Mouse (Mus musculus): ENCODE results near the gene Gm17662.

The Gm17662 gene

DNA sequence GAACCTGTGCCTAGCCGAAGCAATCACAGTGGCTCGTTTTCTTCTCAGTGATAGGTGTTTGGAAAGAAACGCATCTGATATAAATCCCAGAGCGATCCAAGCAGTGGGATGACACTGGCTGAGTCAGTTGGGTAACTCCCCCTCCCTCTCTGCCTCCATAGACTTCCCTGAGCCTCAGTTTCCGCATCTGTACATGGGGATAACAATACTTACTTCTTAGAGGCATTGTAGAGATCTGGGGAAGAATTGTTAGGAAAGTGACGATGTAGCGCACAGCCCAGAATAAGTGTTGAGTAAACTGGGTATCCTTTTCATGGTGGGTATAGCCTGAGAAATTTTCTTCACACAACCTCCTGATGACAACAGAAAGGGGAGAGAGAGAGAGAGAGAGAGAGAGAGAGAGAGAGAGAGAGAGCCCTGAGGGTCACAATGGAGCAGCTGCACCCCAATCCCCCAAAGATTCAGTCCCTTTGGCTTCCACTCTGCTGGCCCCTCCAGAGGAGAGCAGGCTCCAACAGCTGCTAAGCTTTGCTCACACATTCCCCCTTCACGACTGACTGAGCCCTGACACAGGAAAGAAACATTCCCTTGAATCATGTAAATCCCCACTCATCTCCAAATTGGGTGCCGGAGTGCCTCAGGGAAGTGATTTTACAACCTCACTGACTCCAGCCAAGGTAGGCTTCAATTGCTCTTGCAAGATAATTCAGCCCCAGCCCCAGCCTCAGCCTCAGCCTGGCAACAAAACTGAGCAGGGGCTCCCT lies 31.6 kb downstream of the Gm17662 start:
- DNase-seq = no peak

DNA sequence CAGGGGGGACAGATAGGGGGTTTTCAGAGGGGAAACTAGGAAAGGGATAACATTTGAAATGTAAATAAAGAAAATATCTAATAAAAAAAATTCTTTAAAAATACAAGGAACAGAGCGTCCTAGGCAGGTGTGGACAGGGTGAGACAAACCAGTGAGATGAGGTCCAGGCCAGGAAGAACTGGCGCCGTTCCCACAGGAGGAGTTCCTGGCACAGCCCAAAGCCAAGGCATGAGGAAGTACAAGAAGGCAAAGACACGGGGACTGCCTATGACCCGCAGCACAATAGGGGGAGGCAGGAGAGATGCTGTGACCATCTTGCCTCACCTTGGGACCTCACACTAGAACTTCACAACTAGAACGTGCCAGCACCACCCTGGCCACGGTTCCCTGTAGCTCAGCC lies 34.6 kb downstream of the Gm17662 start:
- DNase-seq = peak; percentile 59 to 62

DNA sequence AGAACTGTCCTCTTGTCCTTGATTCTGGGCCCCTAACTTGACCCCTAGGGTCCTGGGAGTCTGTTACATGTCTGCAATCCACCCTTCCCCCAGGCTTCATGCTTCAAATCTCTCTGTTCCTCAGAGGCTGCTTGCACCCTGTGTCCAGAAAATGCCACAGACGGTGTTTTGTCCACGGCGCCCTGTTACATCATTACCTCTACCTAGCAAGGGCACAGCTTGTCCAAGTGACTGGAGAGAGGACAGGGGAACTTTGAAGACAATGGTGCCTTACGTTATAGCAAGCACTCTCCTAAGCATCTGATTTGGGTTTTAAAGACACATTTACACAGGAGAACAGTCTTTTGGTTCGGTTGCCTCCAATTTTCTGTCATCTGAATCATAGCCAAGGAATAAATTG lies 36.5 kb downstream of the Gm17662 start:
- DNase-seq = no peak

DNA sequence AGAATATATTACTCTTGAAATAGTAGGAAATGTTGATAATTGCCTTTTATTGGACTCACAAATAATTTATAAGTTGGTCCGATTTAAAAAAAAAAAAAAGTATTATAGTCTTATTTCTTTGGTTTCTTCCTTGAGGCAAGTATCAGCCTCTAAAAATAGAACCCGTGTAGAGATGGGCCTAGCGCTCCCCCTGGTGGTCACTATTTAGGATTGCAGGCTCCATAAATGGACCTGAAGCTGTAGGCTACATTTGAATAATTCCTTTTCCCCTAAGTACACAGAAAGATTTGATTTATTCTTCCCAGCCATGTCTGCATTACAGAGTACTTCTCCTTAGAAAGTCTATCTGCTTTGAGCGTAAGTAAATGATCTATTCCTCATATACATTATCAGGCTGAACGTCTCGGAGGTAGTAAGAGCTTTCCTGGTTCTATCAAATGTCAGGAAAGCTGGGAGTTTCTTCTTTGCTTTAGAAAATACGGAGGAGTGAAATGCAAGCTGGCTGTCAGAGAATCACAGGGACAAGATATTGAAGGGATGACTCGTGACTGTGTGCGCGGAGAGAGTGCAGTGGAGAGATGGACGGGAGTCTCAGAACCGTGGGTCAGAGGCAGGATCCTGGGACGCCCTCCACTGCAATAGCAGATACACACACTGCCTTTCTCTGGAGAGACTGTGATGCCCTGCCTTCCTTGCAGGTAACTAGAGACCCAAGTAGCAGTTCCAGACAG lies 37.0 kb downstream of the Gm17662 start:
- DNase-seq = peak; percentile 68 to 73

DNA sequence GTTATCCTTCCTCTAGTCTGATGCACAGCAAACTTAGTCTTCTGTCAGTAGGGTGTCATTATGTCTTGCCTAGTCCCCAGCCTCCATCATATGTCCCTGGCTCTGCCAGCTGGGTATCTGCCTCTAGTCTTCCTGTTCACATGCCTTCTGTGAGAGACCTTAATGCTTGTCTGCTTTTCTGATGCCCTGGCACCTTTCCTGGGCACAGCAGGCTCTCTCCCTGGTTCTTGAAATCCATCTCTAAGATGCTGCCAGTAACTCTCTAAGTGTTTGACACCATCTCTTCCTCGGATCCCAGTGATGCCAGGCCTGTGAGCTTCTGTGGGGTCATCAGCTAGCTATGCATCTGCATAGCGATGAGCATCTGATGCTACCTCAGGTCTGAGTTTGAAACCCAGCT lies 45.7 kb downstream of the Gm17662 start:
- peak in 1 of 2 experiments; percentile 17 for DNase-seq

DNA sequence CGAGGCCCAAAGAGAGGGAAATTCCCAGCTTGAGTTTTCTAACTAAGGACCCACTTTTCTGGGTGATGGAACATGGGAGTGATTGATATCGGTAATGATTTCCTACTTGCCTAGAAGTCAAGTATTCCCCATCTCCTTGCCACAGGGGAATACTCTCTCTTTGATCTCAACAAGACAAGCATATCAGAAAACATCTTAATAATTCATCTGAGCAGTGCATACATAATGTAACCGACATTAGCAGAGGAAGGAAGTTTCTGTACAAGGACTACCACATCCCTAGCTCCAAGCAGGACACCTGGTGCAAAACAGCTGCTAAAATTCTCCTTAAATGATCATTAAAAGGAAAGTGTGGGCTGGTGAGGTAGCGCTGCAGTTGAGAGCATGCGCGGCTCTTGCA lies 47.9 kb downstream of the Gm17662 start:
- no peak for DNase-seq

Measured in cerebellum, postnatal 36 days (tissue).